Mouse (Mus musculus): ENCODE results near the gene Nup160.

Nup160 gene

DNA sequence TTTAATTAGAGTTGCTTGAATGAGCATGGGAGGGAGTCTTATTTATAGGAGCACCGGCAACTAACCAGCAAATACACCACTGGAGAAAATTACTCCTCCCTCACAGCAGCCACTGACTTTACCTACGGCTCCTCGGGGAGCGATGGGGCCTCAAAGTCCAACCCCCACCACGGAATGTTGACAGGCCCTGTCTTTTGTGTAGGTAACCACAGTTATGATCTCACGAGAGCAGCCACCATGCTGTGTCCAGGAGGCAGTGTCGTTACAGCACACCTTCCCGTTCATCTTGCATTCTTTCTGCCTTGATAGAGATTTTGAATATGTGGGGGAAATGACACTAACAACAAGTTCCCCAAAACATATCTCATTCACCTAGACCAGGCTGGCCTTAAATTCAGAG lies at the start of gene Nup160:
Gene Nup160, plus strand, starts transcription at position 209 of the 400 bp plus-strand sequence.
- DNase-seq (ENCODE audit: low spot score): no peak

DNA sequence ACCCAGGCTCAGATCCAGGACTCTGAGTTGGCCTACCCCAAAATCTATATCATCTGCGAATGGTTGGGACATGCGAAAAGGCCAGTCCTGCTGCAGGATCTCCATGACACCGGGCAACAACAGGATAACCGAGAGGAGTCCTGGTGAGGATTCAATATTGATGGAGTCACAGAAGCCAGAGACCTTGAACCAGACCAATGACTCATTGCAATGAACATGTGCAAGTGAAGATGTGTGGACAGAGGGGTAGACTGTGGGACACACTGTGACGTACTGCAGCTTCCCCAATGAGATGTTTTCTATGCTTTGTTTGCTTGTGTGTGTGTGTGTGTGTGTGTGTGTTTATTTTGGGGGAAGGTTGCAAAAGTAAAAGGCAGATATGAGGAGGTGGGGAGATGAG lies 48.8 kb upstream of the Nup160 start:
- DNase-seq (ENCODE audit: low spot score): no peak

GRCm38 (mm10) chr2:90629552-90629951 lies 47.5 kb upstream of the Nup160 start:
- no peak for DNase-seq (ENCODE audit: low spot score)

- DNase-seq (ENCODE audit: low spot score): no peak
Observed at GRCm38 (mm10) chr2:90631938-90632733, 44.9 kb upstream of the Nup160 start.

- no peak for DNase-seq (ENCODE audit: low spot score)
Observed at GRCm38 (mm10) chr2:90634671-90635070, 42.3 kb upstream of the Nup160 start.

GRCm38 (mm10) chr2:90635085-90635723 lies 41.8 kb upstream of the Nup160 start:
- DNase-seq (ENCODE audit: low spot score): no peak

DNA sequence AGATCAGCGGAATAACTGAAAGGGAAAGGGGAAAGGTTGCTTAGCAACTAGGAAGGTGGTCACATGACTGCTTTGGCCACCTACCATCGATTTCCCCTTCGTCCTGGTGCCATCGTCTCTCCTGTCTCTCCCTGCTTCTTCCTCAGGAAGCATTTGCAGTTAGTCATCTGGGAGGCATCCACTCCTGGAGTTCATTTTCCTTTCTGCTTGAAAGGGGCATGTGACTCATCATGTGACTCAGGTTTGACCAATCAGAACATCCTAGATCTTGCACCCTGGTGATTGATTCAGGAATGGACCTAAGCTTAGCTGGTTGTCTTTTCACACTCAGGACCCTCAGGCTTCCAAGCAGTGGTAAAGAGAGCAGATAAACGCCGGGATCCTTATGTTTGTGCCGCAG lies 40.2 kb upstream of the Nup160 start:
- no peak for DNase-seq (ENCODE audit: low spot score)

DNA sequence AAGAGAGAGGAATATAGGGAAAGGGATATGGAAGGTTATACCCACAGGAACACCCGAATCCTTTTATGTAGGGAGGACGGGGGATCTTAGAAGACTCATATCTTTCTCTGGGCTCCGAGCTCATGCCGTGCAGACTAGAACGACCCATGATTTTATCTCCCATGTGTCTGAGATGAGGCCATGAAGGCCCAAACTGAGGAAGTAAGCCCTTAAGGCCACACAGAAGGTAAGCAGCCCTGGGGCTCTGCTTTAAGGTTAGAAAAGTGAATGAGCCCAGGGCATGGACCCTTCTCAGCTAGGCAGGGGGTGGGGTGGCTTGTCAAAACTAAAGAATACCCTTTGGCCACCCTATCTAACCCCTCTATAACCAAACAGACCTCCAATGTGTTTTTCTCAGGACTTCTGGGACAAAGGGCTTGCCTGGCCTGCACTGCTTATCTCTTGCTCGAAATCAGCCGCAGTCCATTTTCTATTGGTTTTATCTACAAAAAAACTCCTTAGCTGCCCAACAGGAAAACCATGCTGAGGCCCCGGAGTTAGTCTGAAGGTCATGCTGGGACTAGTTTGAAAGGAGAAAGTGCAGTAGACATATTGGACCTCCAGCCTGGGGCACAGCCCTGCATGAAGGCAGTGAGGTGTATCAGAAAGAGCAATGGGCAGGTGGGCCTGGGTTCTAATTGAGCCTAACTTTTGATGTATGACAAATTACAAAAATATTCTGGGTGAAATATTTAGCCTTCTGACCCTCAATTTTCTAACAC lies 37.8 kb upstream of the Nup160 start:
- no peak for DNase-seq (ENCODE audit: low spot score)

DNA sequence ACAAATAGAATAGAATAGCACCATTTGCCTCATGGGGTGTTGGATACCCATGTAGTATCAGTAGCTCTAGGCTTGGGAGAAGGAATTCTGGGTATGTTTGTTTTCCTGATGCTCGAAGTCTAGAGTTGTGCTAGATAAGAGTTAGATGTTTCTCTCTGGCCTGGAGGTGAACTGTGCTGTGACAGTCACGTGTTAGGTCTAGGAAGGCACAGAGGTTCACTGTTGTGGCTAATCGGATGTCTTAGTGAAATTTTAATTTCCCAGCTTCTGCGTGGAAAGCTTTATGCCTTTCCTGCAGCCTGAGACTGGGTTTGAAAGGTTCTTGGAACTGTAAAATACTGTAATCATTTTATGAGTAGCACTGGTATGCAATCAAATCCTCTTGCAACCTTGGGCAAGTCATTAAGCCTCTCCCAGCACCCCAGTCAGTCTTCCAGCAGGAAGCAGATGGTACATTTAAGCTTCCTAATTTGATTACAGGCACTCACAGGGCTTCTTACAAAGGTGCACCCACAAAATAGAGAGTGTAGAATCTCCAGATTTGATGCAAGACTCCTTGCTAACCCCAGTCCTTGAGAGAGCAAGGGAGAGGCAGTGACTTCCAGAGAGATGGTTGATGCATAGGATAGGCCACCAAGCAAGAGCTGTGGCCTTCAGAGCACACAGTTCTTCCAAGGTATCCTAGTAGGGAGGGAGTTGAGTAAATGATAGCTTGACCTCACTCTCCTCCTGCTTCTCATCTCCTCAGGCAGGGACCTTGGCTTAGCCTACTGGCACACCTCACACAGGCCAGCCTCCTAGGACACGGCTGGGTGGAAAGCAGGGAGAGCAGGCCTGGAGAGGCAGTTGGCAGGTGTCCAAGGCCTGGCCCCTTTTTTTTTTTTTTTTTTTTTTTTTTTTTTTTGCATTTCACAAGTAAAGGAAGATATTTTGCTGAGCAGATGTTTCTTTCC lies 37.0 kb upstream of the Nup160 start:
- DNase-seq (ENCODE audit: low spot score): no peak

GRCm38 (mm10) chr2:90641007-90641709 lies 35.9 kb upstream of the Nup160 start:
- no peak for DNase-seq (ENCODE audit: low spot score)

- no peak for DNase-seq (ENCODE audit: low spot score)
Observed at GRCm38 (mm10) chr2:90641710-90642039, 35.3 kb upstream of the Nup160 start.

DNA sequence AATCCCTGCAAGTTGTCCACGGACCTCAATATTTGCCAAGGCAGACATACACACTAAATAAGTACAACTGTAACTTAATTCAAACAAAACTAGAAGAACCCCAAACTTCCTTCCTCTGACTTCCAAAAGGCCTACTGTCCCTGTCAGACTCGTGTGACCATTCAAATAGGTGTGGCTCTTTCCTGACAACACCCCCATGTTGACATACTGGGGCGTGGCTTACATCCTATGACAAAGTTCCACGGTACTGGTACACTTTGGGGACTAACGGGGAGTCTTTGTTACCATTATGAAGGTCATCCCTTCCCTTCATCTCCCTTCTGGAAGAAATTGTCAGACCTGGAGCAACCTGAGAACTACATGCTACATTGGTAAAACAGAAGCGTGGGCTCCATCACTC lies 29.9 kb upstream of the Nup160 start:
- DNase-seq (ENCODE audit: low spot score): no peak

- DNase-seq (ENCODE audit: low spot score): no peak
Observed at GRCm38 (mm10) chr2:90649405-90649804, 27.6 kb upstream of the Nup160 start.

GRCm38 (mm10) chr2:90649965-90650364 lies 27.1 kb upstream of the Nup160 start:
- no peak for DNase-seq (ENCODE audit: low spot score)

DNA sequence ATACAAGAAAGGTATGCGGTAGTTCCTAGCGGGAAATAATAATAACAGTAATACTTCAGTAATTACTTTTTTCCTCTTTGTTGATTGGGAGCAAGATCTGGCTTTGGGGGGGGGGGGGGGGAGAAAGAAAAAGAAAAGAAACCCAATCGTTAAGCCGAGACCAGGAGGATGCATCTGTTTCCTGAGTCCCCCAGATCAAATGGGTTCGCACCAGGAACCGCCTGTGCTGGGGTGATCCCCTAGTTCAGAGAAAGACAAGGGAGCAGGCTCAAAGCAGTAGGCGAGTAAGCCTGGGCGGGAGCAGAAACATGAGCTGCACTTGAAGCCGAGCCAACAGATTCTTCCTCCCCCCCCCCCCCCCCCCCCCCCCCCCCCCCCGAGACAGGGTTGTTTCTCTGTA lies 24.9 kb upstream of the Nup160 start:
- no peak for DNase-seq (ENCODE audit: low spot score)

DNA sequence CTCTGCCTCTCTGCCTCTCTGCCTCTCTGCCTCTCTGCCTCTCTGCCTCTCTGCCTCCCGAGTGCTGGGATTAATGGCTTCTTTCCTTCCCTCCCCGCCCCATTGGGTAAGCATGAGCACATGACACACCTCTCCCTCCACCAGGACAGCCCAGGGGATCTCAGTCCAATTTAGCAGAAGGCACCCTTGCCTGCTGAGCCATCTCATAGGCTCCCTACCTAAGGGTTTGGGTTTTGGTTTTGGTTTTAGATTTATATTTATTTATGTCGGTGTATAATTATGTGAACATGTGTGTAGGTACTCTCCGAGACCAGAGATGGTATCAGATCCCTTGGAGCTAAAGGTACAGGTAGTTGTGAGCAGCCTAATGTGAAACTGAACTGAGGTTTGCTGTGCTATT lies 24.0 kb upstream of the Nup160 start:
- no peak for DNase-seq (ENCODE audit: low spot score)

DNA sequence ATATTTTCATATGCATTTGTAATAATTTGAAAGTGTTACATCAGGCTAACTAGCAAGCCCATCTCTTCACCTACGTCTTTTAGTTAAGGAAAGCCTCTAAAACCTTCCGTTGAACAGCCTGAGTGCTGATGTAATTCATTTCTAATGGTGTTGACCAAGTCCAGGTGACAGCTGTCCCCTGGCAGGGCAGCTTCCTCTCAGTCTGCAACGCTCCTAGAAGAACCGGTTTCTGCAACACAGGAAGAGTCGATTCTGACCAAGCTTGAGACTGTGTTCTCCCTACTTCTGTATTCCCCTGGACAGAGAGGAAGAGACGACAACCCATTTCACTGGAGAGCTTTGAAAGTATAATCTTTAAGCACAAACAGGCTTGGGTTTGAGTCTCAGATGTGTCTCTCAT lies 21.6 kb upstream of the Nup160 start:
- DNase-seq (ENCODE audit: low spot score): no peak

DNA sequence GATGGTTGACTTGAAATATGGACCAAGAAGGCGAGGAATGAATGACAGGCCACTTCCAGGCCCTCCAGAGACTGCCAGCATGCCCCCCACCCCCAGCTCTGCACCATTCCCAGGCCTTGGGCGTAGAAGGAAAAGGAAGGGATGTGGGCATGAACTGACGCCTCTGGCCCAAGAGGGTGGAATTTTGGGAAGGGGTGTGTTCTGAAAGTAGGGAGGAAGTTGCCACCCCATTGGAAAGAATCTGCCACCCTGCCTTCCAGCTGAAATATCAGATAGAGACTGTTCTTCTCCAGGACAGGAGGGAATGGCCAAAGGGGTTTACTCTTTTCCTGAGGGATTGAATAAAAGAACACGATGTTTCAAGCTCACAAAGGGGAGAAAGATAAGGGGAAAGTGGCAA lies 18.4 kb upstream of the Nup160 start:
- no peak for DNase-seq (ENCODE audit: low spot score)

DNA sequence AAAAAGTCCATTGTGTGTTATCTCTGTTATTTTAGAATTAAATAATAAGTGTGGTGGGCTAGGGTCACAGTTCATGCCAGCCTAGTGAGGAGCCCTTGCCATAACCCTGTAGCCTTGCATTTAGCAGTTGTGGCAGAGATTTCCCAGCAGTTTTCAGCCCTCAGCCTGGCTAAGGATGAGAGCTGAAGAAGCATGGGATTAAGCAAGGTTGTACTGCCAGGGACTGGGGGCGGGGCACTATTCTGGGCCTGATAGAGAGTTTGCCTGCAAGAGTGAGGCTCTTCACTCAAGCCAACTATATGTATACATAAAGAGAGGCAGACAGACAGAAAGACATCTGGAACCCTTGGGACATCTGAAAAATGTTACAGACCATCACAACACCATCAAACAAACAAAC lies 18.0 kb upstream of the Nup160 start:
- no peak for DNase-seq (ENCODE audit: low spot score)

DNA sequence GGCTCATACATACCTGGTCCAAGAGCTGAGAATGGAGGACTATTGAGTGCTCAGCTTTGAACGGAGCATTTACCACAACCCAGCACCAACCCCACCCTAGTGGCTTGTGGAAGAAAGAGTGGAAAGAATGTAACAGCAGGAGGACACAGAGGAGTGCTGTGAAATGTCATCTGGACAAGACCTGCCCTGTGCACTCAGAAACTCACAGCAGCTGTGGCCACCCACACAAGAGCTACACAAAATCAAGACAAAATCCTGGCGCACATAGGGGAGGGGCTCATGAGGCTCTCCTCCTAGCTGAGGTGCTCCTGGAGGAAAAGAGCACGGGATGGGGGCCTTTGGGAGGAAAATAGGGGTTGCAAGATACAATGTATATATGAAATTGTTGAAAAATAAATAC lies 17.4 kb upstream of the Nup160 start:
- no peak for DNase-seq (ENCODE audit: low spot score)

DNA sequence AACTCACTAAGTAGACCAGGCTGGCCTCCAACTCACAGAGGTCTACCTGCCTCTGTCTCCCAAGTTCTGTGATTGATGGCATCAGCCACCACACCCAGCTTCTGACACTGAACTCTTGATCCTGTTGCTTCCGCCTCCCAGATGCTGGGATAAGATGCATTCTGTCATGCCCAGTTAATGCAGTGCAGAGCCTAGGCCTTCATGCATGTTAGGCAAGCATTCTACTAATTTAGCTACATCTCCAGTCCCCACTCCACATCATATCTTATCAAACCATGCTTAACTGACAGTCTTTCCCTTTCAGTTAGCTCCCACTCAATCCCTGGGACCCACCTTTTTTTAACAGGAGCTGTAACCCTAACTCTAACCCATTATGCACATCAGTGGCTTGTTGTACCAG lies 16.1 kb upstream of the Nup160 start:
- DNase-seq (ENCODE audit: low spot score): no peak

Measured in adipocyte (in vitro differentiated cells).